In the genomic region with DNA sequence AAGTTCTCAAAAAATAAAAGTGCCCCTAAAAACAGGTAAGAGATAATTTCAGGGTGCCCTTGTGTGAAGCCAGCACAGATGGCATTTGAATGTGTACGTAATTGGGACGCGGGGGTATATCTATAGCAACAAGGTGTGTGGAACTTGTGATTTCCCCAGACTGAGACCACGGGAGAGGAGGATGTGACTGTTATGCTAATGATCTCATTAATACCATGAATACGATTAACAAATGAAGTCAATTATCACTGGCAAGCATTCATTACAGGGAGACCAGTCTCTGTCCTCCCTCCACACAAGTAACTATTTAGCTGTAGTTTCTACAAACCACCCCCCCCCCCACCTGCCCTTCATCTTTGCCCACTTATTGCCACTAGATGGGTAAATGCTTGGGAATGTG, we compare ENCODE assay signal across 20 mouse cellular contexts.
A peak's percentile ranks its signal among the peaks of the same experiment; 100 is the strongest.
DNase-seq lines count a peak whose midpoint lies in the region; ATAC-seq lines count a peak whose summit lies in the region.
"Had no signal": no experiment of that assay in that cellular context is flagged by ENCODE, and none has a peak within 500 bp of the region (broad histone marks: within the 10 kb centered on the region; RNA-seq: fewer than 3 reads in every experiment).

No protein-coding gene starts in this region.

- no peaks in the 10 kb centered on the region for H3K27me3 ChIP-seq in heart, embryonic 12.5 days (replicated peaks)
- no peaks in the 10 kb centered on the region for H3K27me3 ChIP-seq in midbrain, embryonic 13.5 days
- H3K27me3 ChIP-seq in midbrain, embryonic 11.5 days (ENCODE audit: control insufficient read depth, insufficient read depth, low read length): no peaks in the 10 kb centered on the region
- H3K27me3 ChIP-seq in neural tube, embryonic 14.5 days (ENCODE audit: control insufficient read depth, insufficient read depth, low read length): no peaks in the 10 kb centered on the region
- H3K27me3 ChIP-seq: heart, embryonic 15.5 days had no signal

- H3K4me2 ChIP-seq in heart, embryonic 12.5 days: no peak overlapping the region
- H3K4me2 ChIP-seq in midbrain, embryonic 13.5 days (replicated peaks): no peak overlapping the region
- no peak overlapping the region for H3K4me2 ChIP-seq in midbrain, embryonic 11.5 days
- no peak overlapping the region for H3K4me2 ChIP-seq in neural tube, embryonic 14.5 days (ENCODE audit: low read depth, low read length)
- H3K4me2 ChIP-seq: heart, embryonic 15.5 days had no signal

- peak; percentile 48 for DNase-seq in heart, adult 11 months
- DNase-seq in midbrain, embryonic 11.5 days (ENCODE audit: low spot score, missing footprints): no peak
- DNase-seq in retina, postnatal 1 day: peak; percentile 37
- no peak for DNase-seq in retina, embryonic 14.5 days (ENCODE audit: low spot score)
- no peak for DNase-seq in ovary, postnatal 36 days (ENCODE audit: low spot score)
- DNase-seq: adrenal gland, adult 2 months; adrenal gland, postnatal 25 days; cerebellum, adult 2 months; cerebellum, postnatal 10 days; gastrocnemius, adult 2 months; gastrocnemius, postnatal 36 days; heart, adult 18-20 months; heart, postnatal 14 days had no signal

- H3K9ac ChIP-seq in heart, embryonic 12.5 days: no peak overlapping the region
- no peak overlapping the region for H3K9ac ChIP-seq in midbrain, embryonic 13.5 days (replicated peaks)
- no peak overlapping the region for H3K9ac ChIP-seq in midbrain, embryonic 11.5 days (ENCODE audit: low read length)
- H3K9ac ChIP-seq in neural tube, embryonic 14.5 days (replicated peaks; ENCODE audit: low read depth, low read length): no peak overlapping the region
- H3K9ac ChIP-seq: heart, embryonic 15.5 days had no signal

- H3K4me1 ChIP-seq in heart, embryonic 12.5 days (replicated peaks): no peaks in the 10 kb centered on the region; the same call in 1 of the 2 replicates
- H3K4me1 ChIP-seq in midbrain, embryonic 13.5 days (replicated peaks): peaks cover 15% of the 10 kb centered on the region
- no peaks in the 10 kb centered on the region for H3K4me1 ChIP-seq in midbrain, embryonic 11.5 days (ENCODE audit: control insufficient read depth, insufficient read depth, low read length)
- H3K4me1 ChIP-seq in neural tube, embryonic 14.5 days (ENCODE audit: control insufficient read depth, insufficient read depth, low read length): no peaks in the 10 kb centered on the region
- H3K4me1 ChIP-seq: heart, embryonic 15.5 days had no signal

- WGBS in heart, embryonic 12.5 days: 84% methylated on average over 5 of the region's 5 CpGs
- 71% methylated on average over 5 of the region's 5 CpGs for WGBS in midbrain, embryonic 13.5 days
- 91% methylated on average over 5 of the region's 5 CpGs for WGBS in midbrain, embryonic 11.5 days
- WGBS in neural tube, embryonic 14.5 days: 57% methylated on average over 5 of the region's 5 CpGs

- no peak overlapping the region for H3K27ac ChIP-seq in heart, embryonic 12.5 days (ENCODE audit: poor library complexity, severe bottlenecking)
- no peak overlapping the region for H3K27ac ChIP-seq in midbrain, embryonic 13.5 days
- H3K27ac ChIP-seq in midbrain, embryonic 11.5 days (ENCODE audit: low read depth, low read length): no peak overlapping the region
- no peak overlapping the region for H3K27ac ChIP-seq in neural tube, embryonic 14.5 days (ENCODE audit: low read depth, low read length)
- H3K27ac ChIP-seq: embryonic facial prominence, embryonic 10.5 days; gastrocnemius, adult 2 months; heart, embryonic 10.5 days; heart, embryonic 15.5 days had no signal

- H3K4me3 ChIP-seq in heart, embryonic 12.5 days: no peak overlapping the region
- no peak overlapping the region for H3K4me3 ChIP-seq in midbrain, embryonic 13.5 days (replicated peaks)
- no peak overlapping the region for H3K4me3 ChIP-seq in midbrain, embryonic 11.5 days (ENCODE audit: low read depth, low read length)
- no peak overlapping the region for H3K4me3 ChIP-seq in neural tube, embryonic 14.5 days (ENCODE audit: low read depth, low read length)
- H3K4me3 ChIP-seq: embryonic facial prominence, embryonic 10.5 days; gastrocnemius, adult 2 months; heart, embryonic 10.5 days; heart, embryonic 15.5 days had no signal

- H3K36me3 ChIP-seq in heart, embryonic 12.5 days: no peaks in the 10 kb centered on the region
- H3K36me3 ChIP-seq in midbrain, embryonic 13.5 days: no peaks in the 10 kb centered on the region
- H3K36me3 ChIP-seq in midbrain, embryonic 11.5 days (ENCODE audit: control insufficient read depth, insufficient read depth, low read length): no peaks in the 10 kb centered on the region
- H3K36me3 ChIP-seq in neural tube, embryonic 14.5 days (ENCODE audit: control insufficient read depth, insufficient read depth, low read length): no peaks in the 10 kb centered on the region
- H3K36me3 ChIP-seq: embryonic facial prominence, embryonic 10.5 days; heart, embryonic 10.5 days; heart, embryonic 15.5 days had no signal

- no peak for ATAC-seq in heart, embryonic 12.5 days (ENCODE audit: insufficient number of reproducible peaks, low FRiP score)
- peak; percentile 43; the same call in 1 of the 2 replicates for ATAC-seq in midbrain, embryonic 13.5 days
- ATAC-seq in midbrain, embryonic 11.5 days (ENCODE audit: low FRiP score): no peak
- ATAC-seq in neural tube, embryonic 14.5 days (ENCODE audit: low read depth): 0 out of 2 replicates have a peak, but pooled peaks have one; percentile 38
- ATAC-seq: intestine, embryonic 16.5 days had no signal

- H3K9me3 ChIP-seq in heart, embryonic 12.5 days (replicated peaks): no peaks in the 10 kb centered on the region
- H3K9me3 ChIP-seq in midbrain, embryonic 13.5 days: no peaks in the 10 kb centered on the region
- no peaks in the 10 kb centered on the region for H3K9me3 ChIP-seq in midbrain, embryonic 11.5 days (ENCODE audit: control insufficient read depth, low read length)
- H3K9me3 ChIP-seq in neural tube, embryonic 14.5 days (ENCODE audit: control insufficient read depth, low read length): no peaks in the 10 kb centered on the region
- H3K9me3 ChIP-seq: embryonic facial prominence, embryonic 10.5 days; heart, embryonic 10.5 days; heart, embryonic 15.5 days had no signal

Comparison
In these comparisons a context has a peak if more than half of its experiments do, and no peak if none do; other contexts are left out.
1. DNase-seq: peak in heart, adult 11 months (single experiment) and retina, postnatal 1 day (single experiment); none in midbrain, embryonic 11.5 days (single experiment), retina, embryonic 14.5 days (single experiment) and ovary, postnatal 36 days (single experiment).
2. ATAC-seq: peak in midbrain, embryonic 13.5 days (single experiment) and neural tube, embryonic 14.5 days (single experiment); none in heart, embryonic 12.5 days (single experiment) and midbrain, embryonic 11.5 days (single experiment).